Mouse (Mus musculus) midbrain, embryonic 14.5 days (tissue): ENCODE data around the gene Gm2381. TPM values are rescaled to one million over a fixed set of nuclear protein-coding genes. Genes with fewer than 3 reads are reported as not detected.
"Not testable (repeated sequence)": the region's sequence is repeated elsewhere in the genome, so short reads cannot be mapped to it uniquely, and the experiment has no call there.

Experiments used
- ATAC-seq: fragments of 200-750 bp; cut with Nextera tagmentation; 2 replicates; pipeline ENCODE4 v1.8.0; 2017; ENCODE audit warnings: moderate number of reproducible peaks, moderate library complexity; ENCODE audit not compliant: low FRiP score, low TSS enrichment
- DNase-seq: peaks from one replicate; pipeline ENCODE4 v3.0.0-alpha.2; 2015
- H3K27ac ChIP-seq: fragments of 300-500 bp; sonication (generic); replicated peaks from 2 replicates; pipeline ENCODE4 v1.5.1; 2014; ENCODE audit warnings: mild to moderate bottlenecking, low read depth, low read length, moderate library complexity
- H3K27me3 ChIP-seq: fragments of 300-500 bp; sonication (generic); 2 replicates; pipeline ENCODE4 v1.6.1; 2014; ENCODE audit warnings: low read length, control low read depth, mixed read lengths; ENCODE audit not compliant: control insufficient read depth, insufficient read depth
- H3K36me3 ChIP-seq: fragments of 300-500 bp; sonication (generic); 2 replicates; pipeline ENCODE4 v1.6.1; 2014; ENCODE audit warnings: low read length, control low read depth; ENCODE audit not compliant: control insufficient read depth, insufficient read depth
- H3K4me1 ChIP-seq: fragments of 300-500 bp; sonication (generic); 2 replicates; pipeline ENCODE4 v1.6.1; 2014; ENCODE audit warnings: mild to moderate bottlenecking, antibody characterized with exemption, low read length, control low read depth; ENCODE audit not compliant: control insufficient read depth, insufficient read depth
- H3K4me2 ChIP-seq: fragments of 300-500 bp; sonication (generic); 2 replicates; pipeline ENCODE4 v1.6.1; 2014; ENCODE audit warnings: mild to moderate bottlenecking, low read length, moderate library complexity
- H3K4me3 ChIP-seq: fragments of 300-500 bp; sonication (generic); replicated peaks from 2 replicates; pipeline ENCODE4 v1.5.1; 2014; ENCODE audit warnings: low read depth, low read length
- H3K9ac ChIP-seq: fragments of 300-500 bp; sonication (generic); replicated peaks from 2 replicates; pipeline ENCODE4 v1.6.1; 2014; ENCODE audit warnings: mild to moderate bottlenecking, low read length, moderate library complexity
- H3K9me3 ChIP-seq: fragments of 300-500 bp; sonication (generic); 2 replicates; pipeline ENCODE4 v1.6.1; 2016; ENCODE audit warnings: low read length, control low read depth, mixed read lengths; ENCODE audit not compliant: control insufficient read depth
- WGBS: fragments of 180-500 bp; shearing (Covaris S2); extraction: QIAGEN DNeasy Blood & Tissue Kit; methylation state at CpG from one replicate; pipeline ENCODE4 v1.1.7; 2014; 5-methylcytosine and 5-hydroxymethylcytosine counted together
- polyA plus RNA-seq: library from polyadenylated mRNA; unstranded; fragments of >200 nt; fragmentation: Nextera tagmentation; extraction: Ambion mirVana; gene quantifications from 2 replicates; pipeline ENCODE4 v1.2.1, GENCODE M21; 2014

Gene Gm2381
- not detected in 2 replicates for polyA plus RNA-seq

GRCm38 (mm10) chr7:42866801-42867458, at the start of gene Gm2381:
TSS of gene Gm2381 (minus strand) at chr7:42867234.
- not testable (repeated sequence) for H3K4me2 ChIP-seq, H3K9ac ChIP-seq, H3K27ac ChIP-seq, H3K9me3 ChIP-seq, ATAC-seq, DNase-seq, H3K4me3 ChIP-seq, H3K4me1 ChIP-seq, H3K36me3 ChIP-seq, H3K27me3 ChIP-seq
- WGBS: 82% methylated on average over 8 of the region's 8 CpGs

- H3K27ac ChIP-seq, H3K4me3 ChIP-seq, H3K36me3 ChIP-seq, H3K4me2 ChIP-seq, H3K27me3 ChIP-seq, DNase-seq, H3K4me1 ChIP-seq, ATAC-seq, H3K9ac ChIP-seq: not testable (repeated sequence)
- H3K9me3 ChIP-seq: peaks cover 20% of the 10 kb centered on the region
- WGBS: 91% methylated on average over 2 of the region's 2 CpGs
These were observed 31.0 kb upstream of the Gm2381 start for GRCm38 (mm10) chr7:42898067-42898466.

GRCm38 (mm10) chr7:42878090-42878489, 11.1 kb upstream of the Gm2381 start:
- no peak overlapping the region for H3K27ac ChIP-seq
- no peaks in the 10 kb centered on the region for H3K27me3 ChIP-seq
- DNase-seq: no peak
- H3K36me3 ChIP-seq: no peaks in the 10 kb centered on the region
- 43% methylated on average over 23 of the region's 23 CpGs for WGBS
- peaks cover 14% of the 10 kb centered on the region for H3K9me3 ChIP-seq
- H3K4me3 ChIP-seq: no peak overlapping the region
- H3K4me2 ChIP-seq: no peak overlapping the region
- H3K9ac ChIP-seq: no peak overlapping the region
- H3K4me1 ChIP-seq: no peaks in the 10 kb centered on the region
- no peak for ATAC-seq

GRCm38 (mm10) chr7:42838366-42838765, 28.7 kb downstream of the Gm2381 start:
- H3K4me3 ChIP-seq, DNase-seq, H3K27ac ChIP-seq, H3K36me3 ChIP-seq, H3K9ac ChIP-seq, H3K4me2 ChIP-seq, ATAC-seq, H3K9me3 ChIP-seq, H3K27me3 ChIP-seq, H3K4me1 ChIP-seq: not testable (repeated sequence)

- 72% methylated on average over 3 of the region's 3 CpGs for WGBS
- no peak overlapping the region for H3K27ac ChIP-seq
- ATAC-seq: no peak
These were observed 34.8 kb downstream of the Gm2381 start for GRCm38 (mm10) chr7:42832221-42832620.

GRCm38 (mm10) chr7:42793425-42793824, 73.6 kb downstream of the Gm2381 start, which contains the start of gene Vmn2r62:
TSS of gene Vmn2r62 (minus strand) at chr7:42793525.
- H3K27ac ChIP-seq, H3K4me2 ChIP-seq, ATAC-seq, H3K9ac ChIP-seq, H3K27me3 ChIP-seq, H3K4me1 ChIP-seq, H3K36me3 ChIP-seq, DNase-seq, H3K9me3 ChIP-seq, H3K4me3 ChIP-seq: not testable (repeated sequence)
- no CpG with 5 or more reads among the region's 1 CpGs for WGBS

More at GRCm38 (mm10) chr7:42832221-42832620, 34.8 kb downstream of the Gm2381 start:
- Histone ChIP-seq H3K9ac (no peak overlapping the region), H3K27me3 (no peaks in the 10 kb centered on the region), H3K4me2 (no peak overlapping the region), H3K4me3 (no peak overlapping the region), H3K36me3 (no peaks in the 10 kb centered on the region), H3K4me1 (no peaks in the 10 kb centered on the region), H3K9me3 (peaks cover 6% of the 10 kb centered on the region; the same call in 1 of the 2 replicates)
- DNase-seq: no peak

Other genes with a start within 250 kb of the Gm2381 start
- 1.4 and 3.1 TPM in 2 replicates for gene Zfp976, start 224.6 kb downstream of the Gm2381 start, polyA plus RNA-seq
- gene Zfp975, start 174.5 kb downstream of the Gm2381 start, polyA plus RNA-seq: 7.6 and 8.2 TPM in 2 replicates
- gene Gm17067, start 140.2 kb downstream of the Gm2381 start, polyA plus RNA-seq: not detected in 2 replicates
- gene Vmn2r62, start 73.7 kb downstream of the Gm2381 start, polyA plus RNA-seq: not detected in 2 replicates
- gene Vmn2r63, start 66.6 kb upstream of the Gm2381 start, polyA plus RNA-seq: not detected in 2 replicates
- not detected in 2 replicates for gene Gm9268, start 151.5 kb upstream of the Gm2381 start, polyA plus RNA-seq
- gene Zfp936, start 247.0 kb upstream of the Gm2381 start, polyA plus RNA-seq: not detected in 2 replicates